Mouse (Mus musculus) intestine, embryonic 15.5 days (tissue): ENCODE measurements around the gene 1700028J19Rik. TPM values are rescaled to one million over a fixed set of nuclear protein-coding genes. Genes with fewer than 3 reads are reported as not detected.
A peak's percentile ranks its signal among the peaks of the same experiment; 100 is the strongest.
"Not testable (repeated sequence)": the region's sequence is repeated elsewhere in the genome, so short reads cannot be mapped to it uniquely, and the experiment has no call there.

Source experiments
- ATAC-seq: fragments of 200-750 bp; cut with Nextera tagmentation; 2 replicates; pipeline ENCODE4 v1.8.0; 2017; ENCODE audit warnings: moderate TSS enrichment, moderate library complexity
- H3K27ac ChIP-seq: fragments of 300-500 bp; sonication (generic); 2 replicates; pipeline ENCODE4 v1.5.1; 2015; ENCODE audit warnings: mild to moderate bottlenecking, inconsistent platforms
- H3K27me3 ChIP-seq: fragments of 300-500 bp; sonication (generic); replicated peaks from 2 replicates; pipeline ENCODE4 v1.6.1; 2015; ENCODE audit warnings: inconsistent platforms
- H3K36me3 ChIP-seq: fragments of 300-500 bp; sonication (generic); 2 replicates; pipeline ENCODE4 v1.6.1; 2015; ENCODE audit warnings: inconsistent platforms
- H3K4me1 ChIP-seq: fragments of 300-500 bp; sonication (generic); replicated peaks from 2 replicates; pipeline ENCODE4 v1.6.1; 2015; ENCODE audit warnings: inconsistent platforms
- H3K4me2 ChIP-seq: fragments of 300-500 bp; sonication (generic); replicated peaks from 2 replicates; pipeline ENCODE4 v1.6.1; 2015; ENCODE audit warnings: mild to moderate bottlenecking, inconsistent platforms
- H3K4me3 ChIP-seq: fragments of 300-500 bp; sonication (generic); replicated peaks from 2 replicates; pipeline ENCODE4 v1.5.1; 2015; ENCODE audit warnings: inconsistent platforms
- H3K9ac ChIP-seq: fragments of 300-500 bp; sonication (generic); 2 replicates; pipeline ENCODE4 v1.6.1; 2015; ENCODE audit warnings: inconsistent platforms
- H3K9me3 ChIP-seq: fragments of 300-500 bp; sonication (generic); 2 replicates; pipeline ENCODE4 v1.6.1; 2016; ENCODE audit warnings: inconsistent platforms
- WGBS: fragments of 180-500 bp; shearing (Covaris S2); methylation state at CpG from one replicate; pipeline ENCODE4 v1.1.7; 2015; 5-methylcytosine and 5-hydroxymethylcytosine counted together
- polyA plus RNA-seq: library from polyadenylated mRNA; unstranded; fragments of >200 nt; fragmentation: Nextera tagmentation; extraction: Ambion mirVana; gene quantifications from 2 replicates; pipeline ENCODE4 v1.2.1, GENCODE M21; 2015

1700028J19Rik gene
- polyA plus RNA-seq, 1 experiment from 2014 or later, result 1.3 TPM

DNA sequence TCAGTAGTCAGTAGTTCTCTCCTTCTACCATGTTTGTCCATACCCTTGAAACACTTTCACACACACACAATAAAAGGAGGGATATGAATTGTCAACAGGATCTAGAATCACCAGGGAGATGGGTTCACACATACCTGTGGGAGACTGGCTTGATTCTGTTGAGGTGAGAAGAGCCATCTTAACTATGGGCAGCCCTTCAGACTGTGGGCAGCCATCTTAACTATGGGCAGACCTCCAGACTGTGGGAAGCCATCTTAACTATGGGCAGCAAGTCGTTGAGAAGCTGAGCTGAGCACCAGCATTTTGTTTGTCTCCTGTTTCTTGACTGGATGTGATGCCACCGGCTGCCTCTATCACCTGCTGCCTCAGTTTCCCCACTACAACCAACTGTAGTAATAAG, 24.8 kb upstream of the 1700028J19Rik start:
- WGBS, result 79% methylated on average over 2 of the region's 2 CpGs
- Histone ChIP-seq H3K9ac (no peak overlapping the region), H3K9me3 (no peaks in the 10 kb centered on the region), H3K4me3 (no peak overlapping the region), H3K4me1 (no peaks in the 10 kb centered on the region), H3K36me3 (no peaks in the 10 kb centered on the region), H3K27me3 (0 out of 2 replicates have a peak, but pooled peaks cover 6% of the 10 kb centered on the region), H3K4me2 (no peak overlapping the region), H3K27ac (no peak overlapping the region)
- ATAC-seq, result no peak

GRCm38 (mm10) chr7:44269397-44269796, 22.9 kb upstream of the 1700028J19Rik start:
- Histone ChIP-seq H3K9ac (no peak overlapping the region), H3K9me3 (no peaks in the 10 kb centered on the region), H3K36me3 (no peaks in the 10 kb centered on the region), H3K4me3 (no peak overlapping the region), H3K4me1 (no peaks in the 10 kb centered on the region), H3K27ac (no peak overlapping the region), H3K27me3 (0 out of 2 replicates have a peak, but pooled peaks cover 4% of the 10 kb centered on the region), H3K4me2 (no peak overlapping the region)
- ATAC-seq, result no peak
- WGBS, result 77% methylated on average over 2 of the region's 2 CpGs

- 73% methylated on average over 11 of the region's 11 CpGs for WGBS
- Histone ChIP-seq H3K27me3 (peaks cover 3% of the 10 kb centered on the region; the same call in 1 of the 2 replicates), H3K4me1 (peaks cover 3% of the 10 kb centered on the region; the same call in 1 of the 2 replicates), H3K4me2 (no peak overlapping the region), H3K36me3 (no peaks in the 10 kb centered on the region), H3K4me3 (no peak overlapping the region), H3K27ac (no peak overlapping the region), H3K9ac (no peak overlapping the region), H3K9me3 (no peaks in the 10 kb centered on the region)
- ATAC-seq, result no peak
These were observed 21.6 kb upstream of the 1700028J19Rik start for GRCm38 (mm10) chr7:44268117-44268516.

DNA sequence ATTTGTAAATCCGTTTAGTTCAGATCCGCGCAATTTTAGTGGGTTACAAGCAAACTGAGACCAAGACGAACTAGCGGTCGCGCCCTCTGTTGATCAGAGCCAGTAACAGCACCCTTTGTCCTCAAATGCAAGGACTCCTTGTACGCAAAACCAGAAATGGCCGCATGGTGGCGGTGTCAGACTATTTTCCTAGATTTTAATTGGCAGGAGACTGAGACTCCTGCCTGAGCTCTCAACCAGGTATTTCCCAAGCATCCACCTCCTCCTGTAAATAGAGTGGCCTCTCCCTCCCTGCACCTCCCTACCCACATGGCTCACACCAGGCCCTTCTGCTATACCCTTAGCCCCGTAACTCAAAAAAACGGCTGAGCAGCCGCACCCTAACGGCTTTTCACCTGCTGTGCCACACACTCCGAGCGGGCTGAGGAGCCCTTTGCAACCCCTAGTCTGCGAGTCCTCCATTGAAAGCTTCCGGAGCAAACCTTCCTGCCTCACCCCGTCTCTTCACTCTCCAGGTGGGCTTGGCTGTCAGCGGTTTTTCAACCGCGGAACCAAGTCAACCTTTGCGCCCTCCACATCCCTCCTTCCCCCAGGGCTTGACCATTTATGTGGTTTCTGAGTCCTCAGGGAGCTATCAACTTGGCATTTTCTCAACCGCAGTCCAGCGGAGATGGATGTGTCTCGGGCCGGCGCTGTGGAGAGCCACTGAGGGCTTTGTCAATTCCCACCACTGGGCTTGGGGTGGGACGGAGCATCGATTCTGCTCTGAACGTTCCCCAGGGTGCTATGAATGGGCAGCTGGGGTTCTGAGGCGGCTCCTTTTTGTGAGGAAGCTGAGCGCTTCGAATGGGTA, 16.5 kb upstream of the 1700028J19Rik start:
- peak overlapping the region; percentile 8 for H3K4me3 ChIP-seq
- peaks cover 6% of the 10 kb centered on the region; the same call in 1 of the 2 replicates for H3K4me1 ChIP-seq
- no peaks in the 10 kb centered on the region for H3K36me3 ChIP-seq
- peak overlapping the region; percentile 51 for H3K4me2 ChIP-seq
- WGBS, result 3% methylated on average over 34 of the region's 34 CpGs
- no peak overlapping the region for H3K9ac ChIP-seq
- no peak overlapping the region for H3K27ac ChIP-seq
- H3K27me3 ChIP-seq, result peaks cover 6% of the 10 kb centered on the region; the same call in 1 of the 2 replicates
- peak; percentile 79 for ATAC-seq
- no peaks in the 10 kb centered on the region for H3K9me3 ChIP-seq

DNA sequence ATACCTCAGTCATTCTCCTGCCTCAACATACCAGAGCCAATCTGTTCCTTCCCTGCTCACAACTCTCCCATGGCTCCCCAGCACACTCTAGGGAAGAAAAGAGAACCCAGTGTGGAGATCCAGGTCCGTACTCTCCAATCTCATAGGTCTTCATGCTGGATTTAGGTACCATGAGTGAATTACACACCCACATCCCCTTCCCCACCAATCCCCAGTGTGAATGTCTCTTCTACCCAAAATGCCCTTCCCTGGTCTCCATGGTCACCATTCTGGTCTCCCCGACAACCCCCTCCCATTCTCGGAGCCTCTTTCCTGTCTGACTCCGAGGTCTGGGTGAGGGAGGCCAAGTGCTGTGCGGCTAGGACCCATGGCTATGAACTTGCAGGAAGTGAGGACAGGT, 14.7 kb upstream of the 1700028J19Rik start, which contains the start of gene Gm15517:
Gm15517 (plus strand) TSS at position 301 of the 400 bp plus-strand sequence.
- H3K4me2 ChIP-seq, result no peak within 1 kb of the TSS
- H3K36me3 ChIP-seq, result no peaks in the 10 kb centered on the region
- no peaks in the 10 kb centered on the region for H3K9me3 ChIP-seq
- no peak for ATAC-seq
- peaks cover 6% of the 10 kb centered on the region; the same call in 1 of the 2 replicates for H3K4me1 ChIP-seq
- WGBS, result 63% methylated on average over 5 of the region's 5 CpGs
- H3K9ac ChIP-seq, result no peak within 1 kb of the TSS
- no peak within 1 kb of the TSS for H3K4me3 ChIP-seq
- peaks cover 6% of the 10 kb centered on the region; the same call in 1 of the 2 replicates for H3K27me3 ChIP-seq
- H3K27ac ChIP-seq, result no peak within 1 kb of the TSS

GRCm38 (mm10) chr7:44260410-44260809, 13.9 kb upstream of the 1700028J19Rik start:
- peaks cover 6% of the 10 kb centered on the region; the same call in 1 of the 2 replicates for H3K27me3 ChIP-seq
- no peaks in the 10 kb centered on the region for H3K9me3 ChIP-seq
- no peak overlapping the region for H3K9ac ChIP-seq
- no peak overlapping the region for H3K4me2 ChIP-seq
- ATAC-seq, result no peak
- peaks cover 6% of the 10 kb centered on the region; the same call in 1 of the 2 replicates for H3K4me1 ChIP-seq
- no peak overlapping the region for H3K27ac ChIP-seq
- H3K4me3 ChIP-seq, result no peak overlapping the region
- 66% methylated on average over 6 of the region's 6 CpGs for WGBS
- no peaks in the 10 kb centered on the region for H3K36me3 ChIP-seq

GRCm38 (mm10) chr7:44257278-44257677, 10.8 kb upstream of the 1700028J19Rik start, which contains the start of gene Acp4:
Gene Acp4 (minus strand): TSS chr7:44257378.
- Histone ChIP-seq H3K36me3 (peaks cover 9% of the 10 kb centered on the region; the same call in 1 of the 2 replicates), H3K4me1 (no peaks in the 10 kb centered on the region), H3K4me2 (no peak within 1 kb of the TSS), H3K9ac (no peak within 1 kb of the TSS), H3K27me3 (no peaks in the 10 kb centered on the region), H3K9me3 (no peaks in the 10 kb centered on the region), H3K4me3 (no peak within 1 kb of the TSS), H3K27ac (no peak within 1 kb of the TSS)
- ATAC-seq, result no peak
- 73% methylated on average over 4 of the region's 4 CpGs for WGBS

- Histone ChIP-seq H3K4me1 (no peaks in the 10 kb centered on the region; the same call in 1 of the 2 replicates), H3K36me3 (peaks cover 21% of the 10 kb centered on the region), H3K4me3 (no peak overlapping the region), H3K27me3 (no peaks in the 10 kb centered on the region), H3K9ac (no peak overlapping the region), H3K4me2 (no peak overlapping the region), H3K9me3 (no peaks in the 10 kb centered on the region), H3K27ac (no peak overlapping the region)
- 73% methylated on average over 6 of the region's 6 CpGs for WGBS
- no peak for ATAC-seq
These were observed 8.4 kb upstream of the 1700028J19Rik start for GRCm38 (mm10) chr7:44254930-44255329.

DNA sequence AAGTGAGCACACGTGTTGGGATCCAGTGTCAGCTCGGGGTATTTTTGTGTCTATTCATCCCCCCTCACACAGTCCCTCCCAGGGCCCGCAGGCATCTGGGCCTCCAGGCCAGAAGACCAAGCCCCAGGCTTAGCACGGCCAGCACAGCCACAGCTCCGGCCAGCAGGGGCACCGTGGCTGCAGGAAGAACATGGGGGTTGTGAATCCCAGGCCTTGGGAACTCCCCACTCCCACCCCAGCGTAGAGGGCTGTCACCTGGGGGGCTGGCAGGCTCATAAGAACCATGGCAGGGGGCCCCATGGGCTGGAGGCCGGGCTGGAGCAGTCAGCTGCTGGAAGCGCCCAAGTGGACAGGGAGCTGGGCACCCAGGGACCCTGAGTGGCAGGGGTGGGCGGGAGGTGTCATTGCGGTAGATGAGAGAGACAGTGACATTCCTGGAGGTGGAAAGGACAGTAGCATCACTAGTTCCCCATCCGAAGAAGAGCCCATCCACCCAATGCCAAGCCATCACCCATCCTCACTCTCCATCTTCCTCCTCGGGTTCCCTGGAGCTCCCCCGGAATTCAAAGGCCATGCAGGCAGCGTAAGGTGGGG, 6.6 kb upstream of the 1700028J19Rik start:
- peaks cover 3% of the 10 kb centered on the region for H3K4me1 ChIP-seq
- H3K9me3 ChIP-seq, result no peaks in the 10 kb centered on the region
- 66% methylated on average over 15 of the region's 15 CpGs for WGBS
- peaks cover 33% of the 10 kb centered on the region for H3K36me3 ChIP-seq
- H3K27me3 ChIP-seq, result no peaks in the 10 kb centered on the region
- H3K9ac ChIP-seq, result no peak overlapping the region
- H3K4me2 ChIP-seq, result no peak overlapping the region
- no peak overlapping the region for H3K27ac ChIP-seq
- no peak overlapping the region for H3K4me3 ChIP-seq
- ATAC-seq, result peak; percentile 12; the same call in 1 of the 2 replicates

GRCm38 (mm10) chr7:44250732-44251275, 4.3 kb upstream of the 1700028J19Rik start:
- H3K9ac ChIP-seq, H3K9me3 ChIP-seq, H3K27ac ChIP-seq, H3K4me3 ChIP-seq, H3K27me3 ChIP-seq, H3K4me2 ChIP-seq, H3K4me1 ChIP-seq, ATAC-seq: not testable (repeated sequence)
- 87% methylated on average over 17 of the region's 17 CpGs for WGBS
- peaks cover 33% of the 10 kb centered on the region for H3K36me3 ChIP-seq

- Histone ChIP-seq H3K27ac (no peak overlapping the region), H3K9ac (no peak overlapping the region; the same call in 1 of the 2 replicates), H3K36me3 (peaks cover 33% of the 10 kb centered on the region), H3K4me2 (no peak overlapping the region), H3K4me3 (no peak overlapping the region), H3K27me3 (no peaks in the 10 kb centered on the region), H3K9me3 (no peaks in the 10 kb centered on the region), H3K4me1 (peaks cover 14% of the 10 kb centered on the region)
- 91% methylated on average over 4 of the region's 4 CpGs for WGBS
- no peak for ATAC-seq
These were observed 2.8 kb upstream of the 1700028J19Rik start for GRCm38 (mm10) chr7:44249248-44249647.

DNA sequence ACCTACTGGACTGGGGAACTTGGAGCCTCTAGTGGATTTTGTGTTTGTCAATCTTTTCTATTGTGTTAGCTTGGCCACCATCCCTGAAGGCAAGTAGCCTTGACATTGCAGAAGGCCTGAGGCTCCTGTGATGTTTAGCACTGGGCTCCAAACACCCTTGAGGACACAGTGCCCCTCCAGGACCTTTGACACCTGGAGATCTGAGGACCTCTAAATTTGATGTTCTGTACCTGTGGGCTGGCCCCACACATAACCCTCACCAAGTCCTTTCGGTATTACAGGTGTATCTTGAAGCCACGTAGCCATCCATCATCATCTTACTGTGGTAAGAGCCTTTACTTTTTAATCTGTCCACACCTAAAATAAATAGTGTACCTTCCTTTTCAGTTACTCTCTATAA, 1.5 kb upstream of the 1700028J19Rik start:
- Histone ChIP-seq H3K4me3 (peak overlapping the region; percentile 74), H3K36me3 (peaks cover 31% of the 10 kb centered on the region), H3K9me3 (no peaks in the 10 kb centered on the region), H3K27ac (no peak overlapping the region), H3K9ac (no peak overlapping the region), H3K4me2 (peak overlapping the region; percentile 70), H3K4me1 (peaks cover 14% of the 10 kb centered on the region), H3K27me3 (no peaks in the 10 kb centered on the region)
- 91% methylated on average over 2 of the region's 2 CpGs for WGBS
- no peak for ATAC-seq
